Mouse (Mus musculus): ENCODE measurements around the gene Tas2r134. TPM values are rescaled to one million over a fixed set of nuclear protein-coding genes. Genes with fewer than 3 reads are reported as not detected.

Gene Tas2r134
- polyA plus RNA-seq (2014; fragmentation: Nextera tagmentation; extraction: Ambion mirVana) = not detected in 2 replicates

DNA sequence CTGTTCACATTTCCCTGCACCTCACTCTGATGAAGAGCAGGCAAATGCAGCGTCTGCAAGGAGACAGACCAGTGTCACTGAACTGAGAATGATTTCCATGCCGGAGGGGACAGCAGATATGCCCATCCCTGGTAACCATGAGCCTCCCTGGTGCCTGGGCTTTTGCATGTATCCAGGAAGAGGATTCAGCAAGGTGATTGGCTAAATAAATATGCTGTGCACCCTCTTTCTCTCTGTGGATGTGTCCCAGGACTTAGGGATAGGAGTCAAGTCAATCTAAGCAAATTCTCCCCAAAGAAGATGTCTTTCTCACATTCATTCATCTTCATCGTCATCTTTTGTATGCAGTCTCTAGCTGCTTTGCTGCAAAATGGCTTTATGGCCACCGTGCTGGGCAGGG, at the start of gene Tas2r134:
Gene Tas2r134 (plus strand): TSS at position 301 of the 400 bp plus-strand sequence.
- no peak for ATAC-seq (replicated peaks; ENCODE audit: low FRiP score)
- no peak within 1 kb of the TSS for H3K9ac ChIP-seq (ENCODE audit: low read length)
- no peaks in the 10 kb centered on the region for H3K9me3 ChIP-seq (ENCODE audit: control insufficient read depth, low read length)
- H3K36me3 ChIP-seq (ENCODE audit: control insufficient read depth, insufficient read depth, low read length) = no peaks in the 10 kb centered on the region
- H3K4me2 ChIP-seq (ENCODE audit: low read depth, low read length, severe bottlenecking) = no peak within 1 kb of the TSS
- no peaks in the 10 kb centered on the region for H3K27me3 ChIP-seq (ENCODE audit: control insufficient read depth, insufficient read depth, low read length)
- H3K4me3 ChIP-seq (ENCODE audit: low read depth, low read length) = no peak within 1 kb of the TSS
- DNase-seq (ENCODE audit: low spot score) = no peak
- peaks cover 2% of the 10 kb centered on the region; the same call in 1 of the 2 replicates for H3K4me1 ChIP-seq (replicated peaks; ENCODE audit: control insufficient read depth, insufficient read depth, low read length)
- H3K27ac ChIP-seq (ENCODE audit: low read depth, low read length) = no peak within 1 kb of the TSS
- WGBS = 91% methylated on average over 4 of the region's 4 CpGs

DNA sequence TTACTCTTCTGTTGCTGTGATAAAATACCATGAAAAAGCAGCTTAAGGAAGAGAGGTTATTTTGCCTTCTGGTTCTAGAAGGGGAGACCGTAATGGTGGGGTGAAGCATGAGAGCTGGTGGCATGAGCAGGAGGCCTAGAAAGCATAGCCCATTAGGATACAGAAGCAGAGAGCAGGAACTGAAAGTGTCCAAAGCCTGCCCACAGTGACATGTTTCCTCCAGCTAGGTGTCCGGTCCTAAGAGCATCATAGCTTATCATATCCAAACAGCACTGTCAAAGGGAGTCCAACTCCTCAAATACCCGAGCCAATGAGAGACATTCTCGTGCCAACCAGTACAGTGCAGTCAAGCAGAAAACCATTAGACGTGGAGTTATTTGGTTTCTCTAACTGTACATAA, 47.5 kb upstream of the Tas2r134 start:
- WGBS = 84% methylated on average over 5 of the region's 5 CpGs
- H3K27ac ChIP-seq (ENCODE audit: low read depth, low read length) = no peak overlapping the region
- no peaks in the 10 kb centered on the region for H3K36me3 ChIP-seq (ENCODE audit: control insufficient read depth, insufficient read depth, low read length)
- H3K27me3 ChIP-seq (ENCODE audit: control insufficient read depth, insufficient read depth, low read length) = no peaks in the 10 kb centered on the region
- DNase-seq (ENCODE audit: low spot score) (no peak), ATAC-seq (replicated peaks; ENCODE audit: low FRiP score) (no peak)
- no peak overlapping the region for H3K4me2 ChIP-seq (ENCODE audit: low read depth, low read length, severe bottlenecking)
- H3K9ac ChIP-seq (ENCODE audit: low read length) = no peak overlapping the region
- no peaks in the 10 kb centered on the region for H3K4me1 ChIP-seq (replicated peaks; ENCODE audit: control insufficient read depth, insufficient read depth, low read length)
- H3K4me3 ChIP-seq (ENCODE audit: low read depth, low read length) = no peak overlapping the region
- no peaks in the 10 kb centered on the region for H3K9me3 ChIP-seq (ENCODE audit: control insufficient read depth, low read length)

DNA sequence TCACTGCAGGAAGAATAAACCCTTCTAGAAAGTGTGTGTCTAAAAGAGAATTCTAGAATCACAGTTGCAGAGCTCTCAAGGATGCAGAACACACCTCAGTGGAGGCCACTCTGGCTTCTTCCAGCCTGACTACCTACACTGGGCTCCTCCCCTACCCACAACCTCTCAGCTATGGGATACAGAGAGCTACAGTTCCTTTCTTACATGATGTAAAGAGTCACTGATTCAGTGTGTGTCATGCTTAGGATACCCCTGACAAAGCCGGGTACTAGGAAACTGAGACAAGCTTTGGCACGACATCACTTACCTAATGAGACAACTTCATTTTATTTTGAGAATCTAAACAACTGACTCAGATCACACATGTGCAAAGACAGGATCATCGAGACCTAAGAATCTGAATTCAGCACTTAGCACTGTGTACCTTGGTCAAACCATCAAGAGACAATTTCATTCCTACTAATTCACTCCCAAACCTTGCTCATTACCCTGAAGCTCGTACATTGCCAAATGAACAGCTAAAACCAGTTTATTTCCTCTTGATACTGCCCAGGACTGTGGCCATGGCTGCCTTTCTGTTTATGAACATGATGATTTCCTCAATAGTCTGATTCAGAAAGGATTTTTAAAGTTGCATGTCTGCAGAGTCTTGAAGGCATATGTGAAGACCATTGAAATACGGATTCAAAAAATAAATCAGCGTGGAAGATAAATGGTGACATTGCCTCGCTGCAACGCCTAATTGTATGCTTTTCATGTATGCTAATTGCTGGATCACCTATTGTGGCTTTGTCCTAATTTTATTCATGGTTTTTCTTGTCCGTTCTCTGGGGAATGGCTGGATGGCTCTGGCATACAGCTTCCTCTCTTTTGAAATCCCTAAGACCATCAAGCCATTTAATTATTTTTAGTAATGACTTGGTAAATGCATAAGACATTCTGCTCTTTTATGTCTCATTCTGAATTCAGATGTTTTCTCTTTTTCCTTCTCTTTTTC, 43.0 kb upstream of the Tas2r134 start:
- Histone ChIP-seq H3K4me2 (ENCODE audit: low read depth, low read length, severe bottlenecking) (no peak overlapping the region), H3K9me3 (ENCODE audit: control insufficient read depth, low read length) (no peaks in the 10 kb centered on the region), H3K36me3 (ENCODE audit: control insufficient read depth, insufficient read depth, low read length) (no peaks in the 10 kb centered on the region), H3K4me3 (ENCODE audit: low read depth, low read length) (no peak overlapping the region), H3K4me1 (replicated peaks; ENCODE audit: control insufficient read depth, insufficient read depth, low read length) (no peaks in the 10 kb centered on the region), H3K9ac (ENCODE audit: low read length) (no peak overlapping the region), H3K27me3 (ENCODE audit: control insufficient read depth, insufficient read depth, low read length) (no peaks in the 10 kb centered on the region), H3K27ac (ENCODE audit: low read depth, low read length) (no peak overlapping the region)
- DNase-seq (ENCODE audit: low spot score) (no peak), ATAC-seq (replicated peaks; ENCODE audit: low FRiP score) (peak; percentile 51; the same call in 1 of the 2 replicates)
- 47% methylated on average over 9 of the region's 9 CpGs for WGBS

DNA sequence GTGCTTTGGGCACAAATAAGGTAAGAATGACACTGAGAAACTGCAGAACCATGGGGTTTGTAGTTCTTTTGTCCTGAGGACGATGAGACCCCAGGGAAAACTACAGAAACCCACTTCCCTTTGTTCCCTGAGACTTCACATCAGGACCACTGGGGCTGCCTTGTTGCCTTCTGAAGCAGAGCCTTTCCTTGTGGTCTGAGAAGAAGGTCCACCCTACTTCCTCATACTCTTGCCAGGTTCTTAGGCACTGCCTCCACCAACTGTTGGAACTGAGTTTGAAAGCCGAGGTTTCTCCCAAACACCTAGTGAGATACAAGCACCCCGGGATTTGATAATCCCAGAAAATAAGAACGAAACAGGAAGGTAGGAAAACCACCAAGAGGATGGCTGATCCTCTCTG, 39.0 kb upstream of the Tas2r134 start:
- no peaks in the 10 kb centered on the region for H3K36me3 ChIP-seq (ENCODE audit: control insufficient read depth, insufficient read depth, low read length)
- no peak overlapping the region for H3K27ac ChIP-seq (ENCODE audit: low read depth, low read length)
- WGBS = 87% methylated on average over 4 of the region's 4 CpGs
- no peak overlapping the region for H3K4me2 ChIP-seq (ENCODE audit: low read depth, low read length, severe bottlenecking)
- H3K9me3 ChIP-seq (ENCODE audit: control insufficient read depth, low read length) = no peaks in the 10 kb centered on the region
- no peak overlapping the region for H3K9ac ChIP-seq (ENCODE audit: low read length)
- no peak overlapping the region for H3K4me3 ChIP-seq (ENCODE audit: low read depth, low read length)
- H3K27me3 ChIP-seq (ENCODE audit: control insufficient read depth, insufficient read depth, low read length) = no peaks in the 10 kb centered on the region
- ATAC-seq (replicated peaks; ENCODE audit: low FRiP score) = no peak
- H3K4me1 ChIP-seq (replicated peaks; ENCODE audit: control insufficient read depth, insufficient read depth, low read length) = no peaks in the 10 kb centered on the region
- DNase-seq (ENCODE audit: low spot score) = no peak

DNA sequence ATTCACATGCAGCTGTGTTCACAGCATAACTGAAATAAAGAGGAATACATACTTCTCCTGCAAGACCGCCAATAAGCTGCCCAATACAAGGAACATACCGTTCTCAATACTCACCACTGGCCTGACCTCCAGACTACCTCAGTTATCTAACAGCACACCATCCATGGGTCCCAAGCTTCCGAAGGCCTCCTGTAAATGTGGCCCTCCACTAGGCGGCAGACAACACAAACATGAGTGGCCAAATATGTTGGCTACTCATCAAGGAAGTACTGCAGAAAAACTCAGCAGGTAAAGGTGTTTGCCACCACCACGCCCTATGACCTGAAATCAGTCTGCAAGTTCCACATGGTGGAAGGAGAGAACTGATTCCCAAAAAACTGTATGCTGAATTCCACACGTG, 38.4 kb upstream of the Tas2r134 start:
- no peak overlapping the region for H3K4me2 ChIP-seq (ENCODE audit: low read depth, low read length, severe bottlenecking)

DNA sequence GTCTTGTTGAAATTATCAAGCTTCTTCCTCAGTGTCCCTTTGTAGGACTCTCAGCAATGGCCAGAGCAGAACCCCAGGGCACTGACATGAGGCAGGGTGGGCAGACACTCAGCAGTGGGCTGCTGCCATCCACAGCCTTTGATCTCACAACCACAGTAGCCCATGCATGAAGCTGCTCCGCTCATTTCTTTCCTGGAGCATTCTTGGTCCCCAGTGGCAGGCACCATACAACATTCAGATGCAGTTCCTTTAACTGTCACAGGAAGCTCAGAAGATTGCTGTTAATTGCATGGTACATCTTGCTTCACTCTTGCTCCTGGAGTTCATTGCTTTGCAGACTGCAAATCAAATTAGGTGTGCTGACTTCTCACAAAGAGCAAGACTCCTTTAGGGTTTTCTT, 37.7 kb upstream of the Tas2r134 start:
- DNase-seq (ENCODE audit: low spot score) (no peak), ATAC-seq (replicated peaks; ENCODE audit: low FRiP score) (no peak; the same call in 1 of the 2 replicates)
- WGBS = 52% methylated on average over 1 of the region's 1 CpGs
- H3K36me3 ChIP-seq (ENCODE audit: control insufficient read depth, insufficient read depth, low read length) = no peaks in the 10 kb centered on the region
- H3K9ac ChIP-seq (ENCODE audit: low read length) = no peak overlapping the region
- no peak overlapping the region for H3K4me3 ChIP-seq (ENCODE audit: low read depth, low read length)
- H3K27me3 ChIP-seq (ENCODE audit: control insufficient read depth, insufficient read depth, low read length) = no peaks in the 10 kb centered on the region
- no peak overlapping the region for H3K27ac ChIP-seq (ENCODE audit: low read depth, low read length)
- H3K4me2 ChIP-seq (ENCODE audit: low read depth, low read length, severe bottlenecking) = no peak overlapping the region
- H3K9me3 ChIP-seq (ENCODE audit: control insufficient read depth, low read length) = no peaks in the 10 kb centered on the region
- H3K4me1 ChIP-seq (replicated peaks; ENCODE audit: control insufficient read depth, insufficient read depth, low read length) = no peaks in the 10 kb centered on the region

More for the DNA sequence above, 38.4 kb upstream of the Tas2r134 start:
- no peaks in the 10 kb centered on the region for H3K27me3 ChIP-seq (ENCODE audit: control insufficient read depth, insufficient read depth, low read length)
- H3K27ac ChIP-seq (ENCODE audit: low read depth, low read length) = no peak overlapping the region
- ATAC-seq (replicated peaks; ENCODE audit: low FRiP score) (no peak), DNase-seq (ENCODE audit: low spot score) (no peak)
- no peak overlapping the region for H3K4me3 ChIP-seq (ENCODE audit: low read depth, low read length)
- no peaks in the 10 kb centered on the region for H3K4me1 ChIP-seq (replicated peaks; ENCODE audit: control insufficient read depth, insufficient read depth, low read length)
- no peaks in the 10 kb centered on the region for H3K36me3 ChIP-seq (ENCODE audit: control insufficient read depth, insufficient read depth, low read length)
- no peaks in the 10 kb centered on the region for H3K9me3 ChIP-seq (ENCODE audit: control insufficient read depth, low read length)
- WGBS = 82% methylated on average over 6 of the region's 6 CpGs
- no peak overlapping the region for H3K9ac ChIP-seq (ENCODE audit: low read length)

DNA sequence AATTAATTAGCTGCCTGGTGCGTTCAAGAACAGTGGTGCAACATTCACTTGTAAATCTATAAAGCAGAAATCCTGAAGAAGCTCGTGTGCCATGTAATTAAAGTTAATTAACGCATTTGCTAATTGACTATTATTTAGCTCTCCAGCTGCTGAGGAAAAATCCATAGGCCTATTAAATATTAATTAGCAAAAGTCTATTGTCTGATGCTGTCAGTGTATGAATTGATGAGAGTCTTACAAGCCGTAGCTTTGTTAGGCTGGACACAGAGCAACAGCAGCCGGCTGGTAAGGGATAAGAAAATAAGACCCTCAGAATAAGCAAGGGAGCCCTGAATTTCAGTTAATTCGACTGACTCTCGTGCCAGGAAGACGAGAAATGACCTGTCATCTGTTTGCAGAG, 37.0 kb upstream of the Tas2r134 start:
- ATAC-seq (replicated peaks; ENCODE audit: low FRiP score) (no peak), DNase-seq (ENCODE audit: low spot score) (no peak)
- Histone ChIP-seq H3K4me2 (ENCODE audit: low read depth, low read length, severe bottlenecking) (no peak overlapping the region), H3K4me3 (ENCODE audit: low read depth, low read length) (no peak overlapping the region), H3K36me3 (ENCODE audit: control insufficient read depth, insufficient read depth, low read length) (no peaks in the 10 kb centered on the region), H3K27me3 (ENCODE audit: control insufficient read depth, insufficient read depth, low read length) (no peaks in the 10 kb centered on the region), H3K9ac (ENCODE audit: low read length) (no peak overlapping the region), H3K27ac (ENCODE audit: low read depth, low read length) (no peak overlapping the region), H3K4me1 (replicated peaks; ENCODE audit: control insufficient read depth, insufficient read depth, low read length) (no peaks in the 10 kb centered on the region), H3K9me3 (ENCODE audit: control insufficient read depth, low read length) (no peaks in the 10 kb centered on the region)
- 46% methylated on average over 8 of the region's 8 CpGs for WGBS

DNA sequence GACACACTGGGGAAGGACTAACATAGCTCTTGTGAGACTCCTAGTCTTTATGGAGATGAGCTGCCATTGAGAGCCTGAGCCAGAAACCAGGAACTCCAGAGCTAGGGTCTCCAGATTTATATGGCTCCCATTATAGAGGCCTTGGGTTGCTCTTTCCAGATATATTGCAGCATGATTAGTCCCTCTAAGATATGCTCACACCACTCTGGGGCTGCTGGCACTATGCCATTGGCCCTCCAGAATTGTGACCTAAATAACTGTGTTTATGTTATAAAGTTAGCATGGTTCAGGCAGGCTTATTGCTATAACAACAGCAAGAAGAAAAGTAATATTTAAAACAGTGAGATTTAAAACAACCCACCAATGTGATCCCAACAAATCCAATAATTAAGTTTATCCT, 35.2 kb upstream of the Tas2r134 start:
- H3K9me3 ChIP-seq (ENCODE audit: control insufficient read depth, low read length) = no peaks in the 10 kb centered on the region
- no peaks in the 10 kb centered on the region for H3K4me1 ChIP-seq (replicated peaks; ENCODE audit: control insufficient read depth, insufficient read depth, low read length)
- DNase-seq (ENCODE audit: low spot score) = no peak
- H3K27ac ChIP-seq (ENCODE audit: low read depth, low read length) = no peak overlapping the region
- no peak overlapping the region for H3K4me2 ChIP-seq (ENCODE audit: low read depth, low read length, severe bottlenecking)
- ATAC-seq (replicated peaks; ENCODE audit: low FRiP score) = no peak
- H3K27me3 ChIP-seq (ENCODE audit: control insufficient read depth, insufficient read depth, low read length) = no peaks in the 10 kb centered on the region
- no peak overlapping the region for H3K9ac ChIP-seq (ENCODE audit: low read length)
- H3K36me3 ChIP-seq (ENCODE audit: control insufficient read depth, insufficient read depth, low read length) = no peaks in the 10 kb centered on the region
- no peak overlapping the region for H3K4me3 ChIP-seq (ENCODE audit: low read depth, low read length)

All from forebrain, embryonic 11.5 days (tissue).